Mouse (Mus musculus): ENCODE measurements around the gene C1galt1c1. TPM values are rescaled to one million over a fixed set of nuclear protein-coding genes. Genes with fewer than 3 reads are reported as not detected.

Gene C1galt1c1
- polyA plus RNA-seq, 1 experiment: 8.0 TPM

DNA sequence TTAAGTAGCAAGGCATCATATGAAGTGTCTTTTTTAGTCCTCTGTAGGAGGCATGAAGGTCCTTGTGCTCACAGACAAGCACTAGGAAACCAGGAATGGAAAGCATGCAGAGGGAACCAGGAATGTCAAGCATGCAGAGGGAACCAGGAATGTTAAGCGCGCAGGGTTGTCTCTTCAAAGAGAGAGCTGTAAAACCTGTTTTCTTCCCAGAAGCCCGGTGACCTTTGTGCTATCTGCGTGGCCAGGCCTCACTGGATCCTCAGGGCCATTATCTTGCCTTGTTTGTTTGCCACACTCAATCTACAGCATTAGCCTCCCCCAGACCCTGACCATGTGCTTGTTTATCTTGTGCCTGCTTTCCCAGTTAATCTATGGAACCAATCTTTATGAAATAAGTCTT, 45.1 kb downstream of the C1galt1c1 start:
- Histone ChIP-seq H3K4me1 (ENCODE audit: control insufficient read depth, insufficient read depth, low read length) (no peaks in the 10 kb centered on the region), H3K27ac (ENCODE audit: control insufficient read depth, insufficient read depth, low read depth, low read length, poor library complexity) (no peak overlapping the region), H3K4me3 (replicated peaks; ENCODE audit: control insufficient read depth, low read depth, low read length) (no peak overlapping the region)
- TF ChIP-seq POLR2A (IDR thresholded peaks at IDR 0.05; ENCODE audit: borderline replicate concordance, control insufficient read depth, low read depth, low read length): no peak
- no peak for TF ChIP-seq CTCF (IDR thresholded peaks at IDR 0.05; ENCODE audit: control insufficient read depth, insufficient read depth, low read length)
- 68% methylated on average over 4 of the region's 4 CpGs for WGBS

GRCm38 (mm10) chrX:38583261-38583660, 51.6 kb downstream of the C1galt1c1 start:
- TF ChIP-seq POLR2A (IDR thresholded peaks at IDR 0.05; ENCODE audit: borderline replicate concordance, control insufficient read depth, low read depth, low read length): no peak
- no peak overlapping the region for H3K4me3 ChIP-seq (replicated peaks; ENCODE audit: control insufficient read depth, low read depth, low read length)
- no peaks in the 10 kb centered on the region; the same call in 1 of the 2 replicates for H3K4me1 ChIP-seq (ENCODE audit: control insufficient read depth, insufficient read depth, low read length)
- H3K27ac ChIP-seq (ENCODE audit: control insufficient read depth, insufficient read depth, low read depth, low read length, poor library complexity): no peak overlapping the region

GRCm38 (mm10) chrX:38581140-38581539, 53.7 kb downstream of the C1galt1c1 start:
- no peak overlapping the region for H3K4me3 ChIP-seq (replicated peaks; ENCODE audit: control insufficient read depth, low read depth, low read length)
- TF ChIP-seq POLR2A (IDR thresholded peaks at IDR 0.05; ENCODE audit: borderline replicate concordance, control insufficient read depth, low read depth, low read length) (no peak), CTCF (IDR thresholded peaks at IDR 0.05; ENCODE audit: control insufficient read depth, insufficient read depth, low read length) (no peak)
- WGBS: 81% methylated on average over 1 of the region's 1 CpGs
- no peaks in the 10 kb centered on the region; the same call in 1 of the 2 replicates for H3K4me1 ChIP-seq (ENCODE audit: control insufficient read depth, insufficient read depth, low read length)
- H3K27ac ChIP-seq (ENCODE audit: control insufficient read depth, insufficient read depth, low read depth, low read length, poor library complexity): no peak overlapping the region

Other genes with a start within 250 kb of the C1galt1c1 start
- gene Lamp2, start 178.6 kb downstream of the C1galt1c1 start, polyA plus RNA-seq (2011; ENCODE audit: insufficient read depth, insufficient read length, low replicate concordance, missing spikeins): 10.5 and 35.6 TPM in 2 replicates
- gene Cul4b, start 58.9 kb downstream of the C1galt1c1 start, polyA plus RNA-seq (2011; ENCODE audit: insufficient read depth, insufficient read length, low replicate concordance, missing spikeins): 4.7 and 26.5 TPM in 2 replicates
- 63.0 and 105 TPM in 2 replicates for gene Mcts1, start 34.5 kb downstream of the C1galt1c1 start, polyA plus RNA-seq (2011; ENCODE audit: insufficient read depth, insufficient read length, low replicate concordance, missing spikeins)
- gene 6030498E09Rik, start 137.6 kb upstream of the C1galt1c1 start, polyA plus RNA-seq (2011; ENCODE audit: insufficient read depth, insufficient read length, low replicate concordance, missing spikeins): not detected in 2 replicates

All from bone marrow, adult 2 months (tissue).